Mouse (Mus musculus) liver, embryonic 14.5 days (tissue): Measurements from ENCODE around the gene Trim47.

Experiments
- CTCF ChIP-seq: IDR thresholded peaks from 2 replicates; pipeline ENCODE4 v1.5.1; 2016; ENCODE audit warnings: antibody characterized with exemption, low read depth, control low read depth
- EP300 ChIP-seq: IDR thresholded peaks from 2 replicates; pipeline ENCODE4 v1.6.1; 2016; ENCODE audit warnings: antibody characterized with exemption, low read depth

GRCm38 (mm10) chr11:116089545-116089944 is 37.5 kb downstream of the Trim47 start:
- TF ChIP-seq CTCF (no peak), EP300 (no peak)
